Mouse (Mus musculus): ENCODE measurements around the gene Rbbp7. TPM values are rescaled to one million over a fixed set of nuclear protein-coding genes. Genes with fewer than 3 reads are reported as not detected.

The Rbbp7 gene
- total RNA-seq (2021) = 100 to 1,000 TPM; 167 to 169 TPM
- long read RNA-seq, experiment 1, transcript Rbbp7-201 (12 exons, 2,244 nt) = major isoform, 524 of 557 reads
- long read RNA-seq, experiment 1, partial matches to known transcripts = 8 of 557 reads
- long read RNA-seq, experiment 1, other reads (novel, unspliced or antisense) = 21 of 557 reads
- long read RNA-seq, experiment 2, transcript Rbbp7-201 (12 exons, 2,244 nt) = major isoform, 422 of 441 reads
- long read RNA-seq, experiment 2, partial matches to known transcripts = 4 of 441 reads
- long read RNA-seq, experiment 2, other reads (novel, unspliced or antisense) = 12 of 441 reads

DNA sequence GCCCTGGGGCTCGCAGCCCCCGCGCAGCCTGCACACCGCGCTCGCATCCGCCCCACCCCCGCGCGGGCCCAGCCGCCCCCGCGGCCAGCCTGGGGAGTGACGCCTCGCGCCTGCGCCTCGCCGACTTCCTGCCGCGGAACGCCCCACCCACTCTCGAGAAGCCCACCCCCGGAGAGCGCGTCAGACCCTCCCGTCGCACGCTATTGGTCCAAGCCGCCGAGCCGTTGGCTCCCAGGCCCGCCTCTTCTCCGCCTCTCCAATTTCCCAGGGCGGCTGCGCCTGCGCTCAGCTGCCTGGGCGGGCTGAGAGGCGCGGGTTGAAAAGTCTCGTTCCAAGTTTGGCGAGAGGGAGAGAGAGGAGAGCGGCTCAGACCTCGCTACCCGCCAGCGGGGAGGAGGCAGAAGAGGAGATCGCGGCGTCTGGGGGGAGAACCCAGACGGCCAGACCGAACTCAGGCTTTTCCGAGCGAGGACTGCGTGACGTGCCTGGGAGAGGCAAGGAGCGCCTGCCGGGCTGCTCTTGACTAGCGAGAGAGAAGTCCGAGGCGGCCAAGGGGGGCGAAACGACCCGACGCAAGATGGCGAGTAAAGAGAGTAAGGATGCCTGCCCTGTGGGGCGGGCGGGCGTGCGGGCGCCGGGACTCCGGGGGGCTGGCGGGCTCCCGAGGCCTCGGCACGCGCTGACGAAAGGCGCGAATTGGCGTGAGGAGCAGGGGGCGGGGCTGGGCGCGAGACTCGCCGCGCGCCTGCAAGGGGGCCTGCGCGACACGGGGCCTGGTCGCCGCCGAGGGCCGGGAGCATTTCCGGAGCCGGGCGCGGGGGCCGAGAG is at the start of gene Rbbp7:
Rbbp7 (plus strand) TSS at position 288 of the 828 bp plus-strand sequence.
- DNase-seq = peak; percentile 92 to 93
- intact Hi-C loops (cut with DNase I) = no loop called here

GRCm38 (mm10) chrX:162717837-162718236 is 42.4 kb upstream of the Rbbp7 start:
- intact Hi-C loops (cut with DNase I) = no loop called here
- DNase-seq = peak; percentile 47 to 60

GRCm38 (mm10) chrX:162719615-162720014 is 40.6 kb upstream of the Rbbp7 start:
- intact Hi-C loops (cut with DNase I) = loop anchor here (2.0 kb wide), 1 partner anchor 81 kb away; no protein-coding TSS in a partner anchor
- peak; percentile 19 to 64 for DNase-seq

DNA sequence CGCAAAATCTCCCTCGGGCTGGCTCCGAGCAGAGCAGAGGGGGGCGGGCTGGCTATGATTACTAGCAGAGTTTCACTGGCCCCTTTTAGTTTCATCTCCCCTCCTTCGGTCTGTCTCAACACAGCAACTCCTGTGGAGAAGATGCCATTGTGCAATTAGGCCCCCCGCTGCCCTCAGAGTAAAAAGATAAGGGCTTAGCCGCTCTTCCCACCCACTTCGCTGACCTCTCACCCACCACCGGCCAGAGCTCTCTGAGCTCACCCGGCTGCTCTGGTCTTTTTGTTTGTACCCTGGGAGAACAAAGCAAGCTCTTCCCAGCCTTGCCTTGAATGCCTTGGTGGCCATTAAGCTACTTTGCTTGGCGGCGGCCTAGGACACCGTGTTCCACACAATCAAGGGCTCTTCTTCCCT is 32.8 kb upstream of the Rbbp7 start:
- peak in 1 of 2 experiments; percentile 7 for DNase-seq
- intact Hi-C loops (cut with DNase I) = no loop called here

GRCm38 (mm10) chrX:162727795-162728194 is 32.4 kb upstream of the Rbbp7 start:
- no peak for DNase-seq
- intact Hi-C loops (cut with DNase I) = no loop called here

DNA sequence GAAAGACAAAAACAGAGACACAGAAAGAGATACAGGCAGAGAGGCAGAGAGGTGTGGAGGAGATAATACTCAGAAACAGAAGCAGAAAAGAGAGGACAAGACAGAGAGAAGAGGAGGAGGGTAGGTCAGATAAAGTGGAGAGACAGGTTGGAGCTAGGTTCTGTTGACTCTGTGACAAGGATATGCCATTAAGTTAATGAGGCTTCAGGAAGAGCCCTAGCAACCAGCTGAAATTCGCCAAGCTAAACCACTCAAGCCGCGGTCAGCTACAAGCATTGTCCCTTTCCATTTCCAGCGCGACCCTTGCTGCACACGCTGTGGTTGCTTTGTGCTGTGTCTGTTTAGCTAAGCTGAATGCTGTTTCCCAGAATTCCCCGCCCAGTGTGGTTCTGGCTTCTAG is 32.0 kb upstream of the Rbbp7 start:
- intact Hi-C loops (cut with DNase I) = no loop called here
- DNase-seq = no peak

GRCm38 (mm10) chrX:162730031-162730430 is 30.2 kb upstream of the Rbbp7 start:
- intact Hi-C loops (cut with DNase I) = loop anchor here (10.0 kb wide), 1 partner anchor 205 kb away; no protein-coding TSS in a partner anchor

DNA sequence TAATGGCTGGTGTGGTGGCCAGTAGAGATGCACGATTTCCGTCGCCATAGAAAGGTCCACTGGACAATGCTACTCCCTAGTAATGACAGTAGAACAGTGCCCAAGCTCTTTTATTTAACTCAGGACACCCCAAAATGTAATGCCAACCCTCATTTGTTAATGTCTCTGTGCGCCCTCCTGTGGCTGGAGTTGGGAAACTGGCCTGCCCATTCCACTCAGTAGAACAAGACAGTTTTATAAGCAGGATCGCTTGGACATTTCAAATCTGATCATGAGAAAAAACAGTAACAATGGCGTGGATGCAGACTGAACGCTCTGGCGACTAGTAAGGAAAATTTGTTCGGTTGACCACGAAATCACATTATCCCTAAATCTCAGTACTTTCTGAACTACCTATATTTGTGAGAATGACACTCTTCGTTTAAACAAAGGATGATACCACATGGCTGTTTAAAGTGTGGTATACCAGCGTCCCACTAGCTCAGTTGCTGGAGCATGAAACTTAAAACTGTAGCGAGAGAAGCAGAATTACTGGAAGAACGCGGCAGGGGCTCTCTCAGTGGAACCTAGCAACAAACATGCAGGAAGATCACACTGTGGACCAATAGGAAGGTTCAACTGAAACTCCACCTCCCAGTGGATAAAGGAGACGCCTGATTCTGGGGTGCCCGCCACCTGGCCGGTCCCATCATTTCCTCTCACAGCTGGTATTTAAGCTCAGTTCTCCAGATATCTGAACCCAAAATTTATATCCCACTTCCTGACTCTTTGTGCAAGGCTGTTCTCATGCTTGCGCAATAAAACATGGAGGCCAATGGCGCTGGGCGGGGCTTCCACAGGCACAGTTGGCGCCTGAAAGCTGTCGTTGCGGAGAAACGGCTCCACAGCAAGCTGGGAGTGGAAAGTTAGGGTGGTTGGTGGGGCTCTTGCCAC is 24.9 kb upstream of the Rbbp7 start:
- peak; percentile 56 to 63 for DNase-seq
- intact Hi-C loops (cut with DNase I) = loop anchor here (10.0 kb wide), 1 partner anchor 210 kb away; no protein-coding TSS in a partner anchor

More at GRCm38 (mm10) chrX:162730031-162730430, 30.2 kb upstream of the Rbbp7 start:
- DNase-seq = no peak

DNA sequence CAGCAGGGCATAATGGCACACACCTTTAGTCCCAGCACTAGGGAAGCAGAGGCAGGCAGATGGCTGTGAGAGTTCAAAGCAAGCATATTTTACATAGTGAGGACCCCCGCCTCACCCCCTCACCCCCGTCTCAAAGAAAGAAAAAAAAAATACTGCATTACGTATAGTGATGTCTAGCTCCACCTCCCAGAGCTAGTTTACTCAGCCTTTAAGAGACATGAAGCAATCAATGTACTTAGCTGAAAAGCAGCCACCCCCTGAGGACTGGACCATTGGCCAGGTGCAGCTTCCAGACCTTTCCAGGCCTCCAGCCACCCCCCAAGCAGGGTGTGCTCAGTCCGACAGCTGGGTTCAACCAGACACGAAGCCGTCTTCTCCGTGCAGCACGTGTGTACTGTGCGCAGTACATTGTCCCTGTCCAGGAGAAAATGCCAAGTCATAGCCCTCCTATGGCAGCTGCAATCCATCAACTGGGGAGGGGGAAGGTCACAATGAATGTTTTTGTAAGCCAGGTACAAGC is 24.0 kb upstream of the Rbbp7 start:
- intact Hi-C loops (cut with DNase I) = loop anchor here (10.0 kb wide), 1 partner anchor 211 kb away; no protein-coding TSS in a partner anchor
- peak in 1 of 2 experiments; percentile 19 for DNase-seq

GRCm38 (mm10) chrX:162748696-162749420 is 11.3 kb upstream of the Rbbp7 start:
- intact Hi-C loops (cut with DNase I) = no loop called here
- DNase-seq = no peak

DNA sequence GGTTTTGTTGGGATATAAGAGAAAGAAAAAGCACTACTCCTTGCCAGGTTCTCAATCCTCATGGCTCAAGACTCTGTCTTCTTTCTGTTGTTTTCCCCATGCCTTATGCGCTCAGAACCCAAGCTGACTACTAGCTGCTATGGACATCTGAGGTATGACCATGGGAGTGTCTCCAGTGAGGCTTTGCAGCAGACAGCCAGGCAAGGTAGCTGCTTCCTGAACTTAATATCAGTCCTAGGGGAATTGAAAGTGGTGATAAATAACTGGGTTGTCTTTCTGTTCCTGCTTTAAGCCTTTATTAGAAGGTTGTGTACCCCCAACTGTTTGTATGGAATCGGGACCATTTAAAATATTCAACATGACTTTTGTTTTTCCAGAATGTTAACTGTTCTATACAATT is 7.8 kb upstream of the Rbbp7 start:
- DNase-seq = no peak
- intact Hi-C loops (cut with DNase I) = no loop called here

DNA sequence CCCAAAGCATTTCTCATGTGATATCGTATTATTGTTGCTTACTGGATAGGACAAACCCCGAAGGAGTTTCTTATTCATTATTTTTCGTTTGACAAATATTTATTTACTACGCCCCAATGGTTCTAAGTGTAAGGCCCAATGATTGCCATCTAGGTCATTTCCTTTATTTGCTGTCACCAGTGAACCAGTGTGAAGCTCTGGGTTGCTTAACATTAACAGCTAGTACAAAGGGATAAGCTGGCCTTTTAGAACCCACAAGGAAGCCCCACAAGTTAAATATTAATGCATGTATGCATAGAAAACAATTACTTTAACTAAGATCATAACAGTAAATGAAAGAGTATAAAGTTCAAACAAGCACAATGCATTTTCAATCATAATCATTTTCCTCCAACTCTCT is 5.9 kb upstream of the Rbbp7 start:
- intact Hi-C loops (cut with DNase I) = no loop called here
- DNase-seq = no peak

GRCm38 (mm10) chrX:162756058-162756457 is 4.1 kb upstream of the Rbbp7 start:
- DNase-seq = no peak
- intact Hi-C loops (cut with DNase I) = no loop called here

- peak; percentile 3 to 31 for DNase-seq
- intact Hi-C loops (cut with DNase I) = no loop called here
These were observed 719 bp upstream of the Rbbp7 start for GRCm38 (mm10) chrX:162759251-162760114.

- peak in 1 of 2 experiments; percentile 41 for DNase-seq
- intact Hi-C loops (cut with DNase I) = no loop called here
These were observed 835 bp downstream of the Rbbp7 start for GRCm38 (mm10) chrX:162760958-162761515.

- intact Hi-C loops (cut with DNase I) = no loop called here
These were observed 1.7 kb downstream of the Rbbp7 start for GRCm38 (mm10) chrX:162761716-162762395.

DNA sequence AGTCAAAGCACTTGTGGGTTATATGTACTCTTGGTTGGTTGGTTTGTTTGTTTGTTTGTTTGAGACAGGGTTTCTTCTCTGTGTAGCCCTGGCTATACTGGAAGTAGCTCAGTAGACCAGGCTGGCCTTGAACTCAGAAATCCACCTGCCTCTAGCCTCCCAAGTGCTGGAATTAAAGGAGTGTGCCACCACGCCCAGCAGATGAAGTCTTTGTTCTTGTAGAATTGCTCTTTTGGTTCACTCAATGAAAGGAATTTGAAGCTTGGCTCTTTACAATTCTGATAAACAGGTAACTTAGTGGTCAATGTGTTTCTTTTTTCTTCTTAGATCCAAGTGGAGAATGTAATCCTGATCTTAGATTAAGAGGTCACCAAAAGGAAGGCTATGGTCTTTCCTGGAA is 10.5 kb downstream of the Rbbp7 start:
- intact Hi-C loops (cut with DNase I) = no loop called here
- DNase-seq = no peak

More at GRCm38 (mm10) chrX:162761716-162762395, 1.7 kb downstream of the Rbbp7 start:
- no peak for DNase-seq

Data from heart, postnatal 14 days (tissue).